In the genomic region with DNA sequence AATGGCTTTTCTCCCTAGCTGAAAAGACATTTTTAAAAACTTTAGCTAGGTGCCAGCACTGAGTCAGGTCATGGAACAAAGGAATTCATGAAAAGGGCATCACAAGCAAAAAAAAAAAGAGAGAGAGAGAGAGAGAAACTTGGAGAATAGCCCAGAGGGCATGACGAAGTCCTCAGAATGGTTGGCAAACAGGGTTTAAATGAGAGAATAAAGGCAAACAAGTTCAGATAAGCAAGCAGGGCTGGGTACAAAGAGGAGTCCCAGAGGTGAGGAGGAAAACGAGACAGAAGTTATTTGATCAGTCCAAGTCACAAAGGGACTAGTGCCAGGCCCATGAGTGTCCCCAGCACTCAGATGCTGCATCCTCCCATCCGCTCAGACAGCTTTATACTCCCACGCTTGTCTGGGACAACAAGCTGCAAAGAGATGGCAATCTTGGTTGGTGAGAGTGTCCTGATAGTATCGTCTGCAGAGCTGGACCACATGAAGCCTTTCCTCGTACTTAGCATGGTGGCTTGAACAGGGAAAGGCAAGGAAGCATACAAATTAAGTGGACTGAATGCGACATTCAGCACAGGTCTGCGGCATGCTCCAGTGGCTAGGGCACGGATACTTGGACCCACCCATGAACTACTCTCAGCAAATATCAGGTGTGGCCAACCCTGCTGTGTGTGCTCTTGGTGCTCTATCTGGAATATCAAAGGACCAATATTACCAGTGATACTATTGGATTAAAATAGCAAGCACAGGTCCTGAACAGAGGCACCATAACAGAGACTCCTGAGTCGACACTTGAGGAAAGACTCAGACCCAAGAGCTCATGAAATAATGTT, we compare ENCODE assay signal across 14 mouse cellular contexts. TPM values are rescaled to one million over a fixed set of nuclear protein-coding genes. Genes with fewer than 3 reads are reported as not detected.
DNase-seq lines count a peak whose midpoint lies in the region; ATAC-seq and TF ChIP-seq lines count a peak whose summit lies in the region.
"Had no signal": no experiment of that assay in that cellular context is flagged by ENCODE, and none has a peak within 500 bp of the region (broad histone marks: within the 10 kb centered on the region; RNA-seq: fewer than 3 reads in every experiment).

No protein-coding gene starts in this region.

- peak; percentile 43 for TF ChIP-seq CTCF in layer of hippocampus, adult 2 months (conservative IDR thresholded peaks at IDR 0.05)
- TF ChIP-seq CTCF in brain, embryonic 14.5 days (IDR thresholded peaks at IDR 0.05; ENCODE audit: borderline replicate concordance, extremely low read depth, insufficient read depth, insufficient read length): no peak
- peak; percentile 47 for TF ChIP-seq CTCF in lung, postnatal 0 days (IDR thresholded peaks at IDR 0.05)
- TF ChIP-seq CTCF in gastrocnemius, adult 2 months (IDR thresholded peaks at IDR 0.05): no peak

- H3K36me3 ChIP-seq in lung, postnatal 0 days (ENCODE audit: insufficient read depth, low read length): no peaks in the 10 kb centered on the region
- H3K36me3 ChIP-seq: embryonic facial prominence, embryonic 15.5 days; liver, embryonic 12.5 days had no signal

- 52% methylated on average over 10 of the region's 10 CpGs for WGBS in lung, postnatal 0 days

- ATAC-seq in lung, postnatal 0 days: peak; percentile 65
- ATAC-seq: liver, embryonic 12.5 days had no signal

- H3K9ac ChIP-seq in lung, postnatal 0 days (replicated peaks; ENCODE audit: low read depth): no peak overlapping the region
- H3K9ac ChIP-seq: embryonic facial prominence, embryonic 15.5 days; liver, embryonic 12.5 days had no signal

- peaks cover 3% of the 10 kb centered on the region; the same call in 1 of the 2 replicates for H3K4me1 ChIP-seq in lung, postnatal 0 days (ENCODE audit: insufficient read depth, low read depth, low read length)
- H3K4me1 ChIP-seq: embryonic facial prominence, embryonic 15.5 days; liver, embryonic 12.5 days had no signal

- peak; percentile 84 for TF ChIP-seq EP300 in lung, postnatal 0 days (IDR thresholded peaks at IDR 0.05)

- H3K4me2 ChIP-seq in lung, postnatal 0 days (replicated peaks; ENCODE audit: low read depth, low read length): no peak overlapping the region
- H3K4me2 ChIP-seq: embryonic facial prominence, embryonic 15.5 days; liver, embryonic 12.5 days had no signal

- peak; percentile 7 to 22 for DNase-seq in adrenal gland, postnatal 36 days
- no peak for DNase-seq in adrenal gland, postnatal 4 days (ENCODE audit: low spot score in 2 of 2)
- DNase-seq in layer of hippocampus, adult 2 months (ENCODE audit: low spot score in 2 of 2): no peak
- DNase-seq in layer of hippocampus, adult 11-12 months (ENCODE audit: low spot score): no peak
- peak; percentile 32 for DNase-seq in brain, embryonic 14.5 days (ENCODE audit: low read depth)
- DNase-seq in lung, postnatal 0 days (ENCODE audit: low spot score): peak; percentile 81
- DNase-seq in gastrocnemius, adult 2 months: no peak
- DNase-seq in right cerebral cortex, postnatal 4 days: no peak
- DNase-seq: B cell, adult 2 months; gastrocnemius, postnatal 14 days; heart, postnatal 14 days had no signal

- intact Hi-C loops in gastrocnemius, adult 2 months (cut with DNase I): no loop called here

- H3K9me3 ChIP-seq in lung, postnatal 0 days (ENCODE audit: low read length): no peaks in the 10 kb centered on the region
- H3K9me3 ChIP-seq: embryonic facial prominence, embryonic 15.5 days; liver, embryonic 12.5 days had no signal

- no peak for TF ChIP-seq POLR2A in brain, embryonic 14.5 days (IDR thresholded peaks at IDR 0.05; ENCODE audit: borderline replicate concordance, extremely low read depth, insufficient read depth, insufficient read length, poor library complexity, severe bottlenecking)

- H3K27me3 ChIP-seq in lung, postnatal 0 days (replicated peaks; ENCODE audit: insufficient read depth, low read length): no peaks in the 10 kb centered on the region
- H3K27me3 ChIP-seq: embryonic facial prominence, embryonic 15.5 days had no signal

- no peak overlapping the region for H3K27ac ChIP-seq in layer of hippocampus, adult 2 months
- peak overlapping the region; percentile 73 for H3K27ac ChIP-seq in lung, postnatal 0 days (ENCODE audit: low read length)
- no peak overlapping the region for H3K27ac ChIP-seq in gastrocnemius, adult 2 months
- H3K27ac ChIP-seq: embryonic facial prominence, embryonic 15.5 days; liver, embryonic 12.5 days had no signal

- H3K4me3 ChIP-seq in layer of hippocampus, adult 2 months: no peak overlapping the region
- H3K4me3 ChIP-seq in lung, postnatal 0 days (ENCODE audit: low read depth, low read length): no peak overlapping the region
- no peak overlapping the region for H3K4me3 ChIP-seq in gastrocnemius, adult 2 months
- H3K4me3 ChIP-seq: embryonic facial prominence, embryonic 15.5 days; liver, embryonic 12.5 days had no signal

RNA-seq across cellular contexts. Expression of gene Exph5, which starts 22.2 kb away (rescaled TPM):
- total RNA-seq in adrenal gland, postnatal 36 days (2021): under 1 TPM; 0.07 to 0.13 TPM
- total RNA-seq in adrenal gland, postnatal 4 days (2021): 1 to 10 TPM in 1 of 2 experiments, under 1 TPM in 1; 0.68 to 1.8 TPM
- 1 to 10 TPM; 3.7 to 4.0 TPM for total RNA-seq in layer of hippocampus, adult 2 months (2021)
- 0.08 and 0.23 TPM in 2 replicates for polyA plus RNA-seq in brain, embryonic 14.5 days (2012; rRNA removed)
- polyA plus RNA-seq in lung, postnatal 0 days (2015; fragmentation: Nextera tagmentation; extraction: Ambion mirVana): 7.2 and 8.1 TPM in 2 replicates
- total RNA-seq in gastrocnemius, adult 2 months (2021): 1 to 10 TPM in 1 of 2 experiments, under 1 TPM in 1; 0.67 to 1.6 TPM
- total RNA-seq: monocyte, adult 5-6 weeks had no signal

Comparison
In these comparisons a context has a peak if more than half of its experiments do, and no peak if none do; other contexts are left out.
1. DNase-seq: peak in adrenal gland, postnatal 36 days (2 of 2), brain, embryonic 14.5 days (single experiment) and lung, postnatal 0 days (single experiment); none in adrenal gland, postnatal 4 days (0 of 2), layer of hippocampus, adult 2 months (0 of 2), layer of hippocampus, adult 11-12 months (single experiment), gastrocnemius, adult 2 months (single experiment) and right cerebral cortex, postnatal 4 days (single experiment).
2. CTCF ChIP-seq: peak in layer of hippocampus, adult 2 months (single experiment) and lung, postnatal 0 days (single experiment); none in brain, embryonic 14.5 days (single experiment) and gastrocnemius, adult 2 months (single experiment).